ENCODE assay signal across 9 mouse cellular contexts in genomic region chr17:33952879-33953278, GRCm38 (mm10). TPM values are rescaled to one million over a fixed set of nuclear protein-coding genes. Genes with fewer than 3 reads are reported as not detected.
DNase-seq lines count a peak whose midpoint lies in the region; ATAC-seq and TF ChIP-seq lines count a peak whose summit lies in the region.
"Had no signal": no experiment of that assay in that cellular context is flagged by ENCODE, and none has a peak within 500 bp of the region (broad histone marks: within the 10 kb centered on the region; RNA-seq: fewer than 3 reads in every experiment).

No protein-coding gene starts in this region.

- TF ChIP-seq CTCF in G1E (IDR thresholded peaks at IDR 0.05; ENCODE audit: low read depth, low read length), result no peak
- no peak for TF ChIP-seq CTCF in liver, embryonic 14.5 days (IDR thresholded peaks at IDR 0.05; ENCODE audit: low read depth)

- WGBS in hindbrain, embryonic 11.5 days, result 84% methylated on average over 4 of the region's 4 CpGs
- 81% methylated on average over 4 of the region's 4 CpGs for WGBS in hindbrain, embryonic 16.5 days
- 84% methylated on average over 4 of the region's 4 CpGs for WGBS in forebrain, embryonic 12.5 days
- WGBS in liver, embryonic 14.5 days (ENCODE audit: insufficient replicate concordance), result 59% methylated on average over 4 of the region's 4 CpGs

- no peaks in the 10 kb centered on the region for H3K9me3 ChIP-seq in hindbrain, embryonic 11.5 days (ENCODE audit: control insufficient read depth, low read length)
- H3K9me3 ChIP-seq in hindbrain, embryonic 16.5 days (ENCODE audit: control insufficient read depth, low read length), result no peaks in the 10 kb centered on the region
- H3K9me3 ChIP-seq in G1E (replicated peaks), result no peaks in the 10 kb centered on the region
- H3K9me3 ChIP-seq in forebrain, embryonic 12.5 days, result no peaks in the 10 kb centered on the region
- H3K9me3 ChIP-seq in liver, embryonic 14.5 days (ENCODE audit: control insufficient read depth, low read length), result no peaks in the 10 kb centered on the region

- peaks cover 4% of the 10 kb centered on the region; the same call in 1 of the 2 replicates for H3K36me3 ChIP-seq in hindbrain, embryonic 11.5 days (ENCODE audit: control insufficient read depth, insufficient read depth, low read length)
- H3K36me3 ChIP-seq in hindbrain, embryonic 16.5 days (ENCODE audit: control insufficient read depth, insufficient read depth, low read length), result peaks cover 15% of the 10 kb centered on the region
- peaks cover 81% of the 10 kb centered on the region for H3K36me3 ChIP-seq in G1E (replicated peaks)
- H3K36me3 ChIP-seq in forebrain, embryonic 12.5 days (replicated peaks), result peaks cover 54% of the 10 kb centered on the region
- H3K36me3 ChIP-seq in liver, embryonic 14.5 days (replicated peaks; ENCODE audit: control insufficient read depth, insufficient read depth, low read depth), result peaks cover 29% of the 10 kb centered on the region

- no peak for ATAC-seq in hindbrain, embryonic 11.5 days (ENCODE audit: low FRiP score)
- no peak for ATAC-seq in hindbrain, embryonic 16.5 days
- no peak for ATAC-seq in G1E (ENCODE audit: extremely low read depth, insufficient number of reproducible peaks, low FRiP score, poor library complexity, severe bottlenecking)
- no peak for ATAC-seq in forebrain, embryonic 12.5 days (ENCODE audit: low FRiP score)
- ATAC-seq in liver, embryonic 14.5 days (ENCODE audit: insufficient read depth), result no peak

- no peak for TF ChIP-seq EP300 in liver, embryonic 14.5 days (IDR thresholded peaks at IDR 0.05; ENCODE audit: low read depth)

- H3K27ac ChIP-seq in hindbrain, embryonic 11.5 days (ENCODE audit: low read depth, low read length), result no peak overlapping the region
- no peak overlapping the region for H3K27ac ChIP-seq in hindbrain, embryonic 16.5 days (ENCODE audit: low read depth, low read length)
- H3K27ac ChIP-seq in forebrain, embryonic 12.5 days, result 0 out of 2 replicates have a peak overlapping the region, but pooled peaks have one; percentile 26
- peak overlapping the region; percentile 59 for H3K27ac ChIP-seq in liver, embryonic 14.5 days

- DNase-seq in hindbrain, embryonic 11.5 days (ENCODE audit: low spot score), result no peak
- no peak for DNase-seq in G1E (ENCODE audit: low spot score)
- DNase-seq in liver, embryonic 14.5 days (ENCODE audit: low read depth in 3 of 3, low spot score in 3 of 3), result no peak
- no peak for DNase-seq in layer of hippocampus, adult 9-10 months (ENCODE audit: low spot score)
- no peak for DNase-seq in embryo, embryonic 11 days
- DNase-seq in kidney, postnatal 10 days, result no peak
- DNase-seq: heart, postnatal 10 days had no signal

- peaks cover 19% of the 10 kb centered on the region for H3K4me1 ChIP-seq in hindbrain, embryonic 11.5 days (replicated peaks; ENCODE audit: control insufficient read depth, insufficient read depth, low read length)
- peaks cover 59% of the 10 kb centered on the region for H3K4me1 ChIP-seq in hindbrain, embryonic 16.5 days (ENCODE audit: control insufficient read depth, insufficient read depth, low read depth, low read length)
- peaks cover 70% of the 10 kb centered on the region for H3K4me1 ChIP-seq in G1E (ENCODE audit: insufficient read depth, low read depth, low read length)
- peaks cover 66% of the 10 kb centered on the region for H3K4me1 ChIP-seq in forebrain, embryonic 12.5 days
- H3K4me1 ChIP-seq in liver, embryonic 14.5 days (replicated peaks; ENCODE audit: control insufficient read depth in 2 of 2, insufficient read depth in 2 of 2, low read length in 1 of 2), result peaks cover 18 to 20% of the 10 kb centered on the region in 2 experiments

- no peaks in the 10 kb centered on the region for H3K27me3 ChIP-seq in hindbrain, embryonic 11.5 days (ENCODE audit: control insufficient read depth, insufficient read depth, low read length)
- H3K27me3 ChIP-seq in hindbrain, embryonic 16.5 days (replicated peaks; ENCODE audit: control insufficient read depth, insufficient read depth, low read length), result no peaks in the 10 kb centered on the region
- H3K27me3 ChIP-seq in G1E (ENCODE audit: insufficient read depth, low read length), result no peaks in the 10 kb centered on the region
- H3K27me3 ChIP-seq in forebrain, embryonic 12.5 days, result no peaks in the 10 kb centered on the region
- H3K27me3 ChIP-seq in liver, embryonic 14.5 days (ENCODE audit: control insufficient read depth, insufficient read depth, low read length), result no peaks in the 10 kb centered on the region

- 0 out of 2 replicates have a peak overlapping the region, but pooled peaks have one; percentile 7 for H3K4me2 ChIP-seq in hindbrain, embryonic 11.5 days (replicated peaks; ENCODE audit: low read depth, low read length)
- no peak overlapping the region for H3K4me2 ChIP-seq in hindbrain, embryonic 16.5 days (ENCODE audit: low read length)
- H3K4me2 ChIP-seq in forebrain, embryonic 12.5 days, result 0 out of 2 replicates have a peak overlapping the region, but pooled peaks have one; percentile 98
- H3K4me2 ChIP-seq in liver, embryonic 14.5 days (ENCODE audit: low read depth), result peak overlapping the region; percentile 89

- H3K4me3 ChIP-seq in hindbrain, embryonic 11.5 days (ENCODE audit: low read depth, low read length), result 0 out of 2 replicates have a peak overlapping the region, but pooled peaks have one; percentile 8
- no peak overlapping the region for H3K4me3 ChIP-seq in hindbrain, embryonic 16.5 days (ENCODE audit: low read length)
- H3K4me3 ChIP-seq in G1E (ENCODE audit: low read depth, low read length), result peak overlapping the region; percentile 93
- peak overlapping the region; percentile 11; the same call in 1 of the 2 replicates for H3K4me3 ChIP-seq in forebrain, embryonic 12.5 days (replicated peaks)
- H3K4me3 ChIP-seq in liver, embryonic 14.5 days (ENCODE audit: insufficient read depth in 1 of 2, low read depth in 2 of 2, low read length in 2 of 2), result peak overlapping the region; percentile 70 to 82; a peak in 3 of 4 replicates

- H3K9ac ChIP-seq in hindbrain, embryonic 11.5 days (ENCODE audit: low read depth, low read length), result no peak overlapping the region
- H3K9ac ChIP-seq in hindbrain, embryonic 16.5 days (ENCODE audit: low read depth, low read length), result no peak overlapping the region
- H3K9ac ChIP-seq in forebrain, embryonic 12.5 days, result peak overlapping the region; percentile 33
- H3K9ac ChIP-seq in liver, embryonic 14.5 days (replicated peaks), result peak overlapping the region; percentile 86

RNA-seq across cellular contexts. Expression of gene B3galt4, which starts 1.6 kb away (rescaled TPM):
- 4.8 and 5.3 TPM in 2 replicates for polyA plus RNA-seq in hindbrain, embryonic 11.5 days (2014; fragmentation: Nextera tagmentation; extraction: Ambion mirVana)
- polyA plus RNA-seq in hindbrain, embryonic 16.5 days (2015; fragmentation: Nextera tagmentation; extraction: Ambion mirVana), result 13.3 and 16.1 TPM in 2 replicates
- total RNA-seq in G1E (2014; fragmentation: Nextera tagmentation) (1.7 and 1.9 TPM in 2 replicates), G1E (2017) (3.0 and 3.6 TPM in 2 replicates)
- polyA plus RNA-seq in G1E (2012), result 10.9 and 13.5 TPM in 2 replicates
- 5.0 and 7.1 TPM in 2 replicates for polyA plus RNA-seq in forebrain, embryonic 12.5 days (2016; fragmentation: Nextera tagmentation; extraction: Ambion mirVana)
- polyA plus RNA-seq in liver, embryonic 14.5 days (2012; rRNA removed), result 1.1 and 1.3 TPM in 2 replicates
- polyA plus RNA-seq in liver, embryonic 14.5 days (2014; fragmentation: Nextera tagmentation; extraction: Ambion mirVana), result 1.1 and 1.8 TPM in 2 replicates

RNA-seq across cellular contexts. Expression of gene Vps52, which starts 2.7 kb away (rescaled TPM):
- 38.2 and 39.4 TPM in 2 replicates for polyA plus RNA-seq in hindbrain, embryonic 11.5 days (2014; fragmentation: Nextera tagmentation; extraction: Ambion mirVana)
- polyA plus RNA-seq in hindbrain, embryonic 16.5 days (2015; fragmentation: Nextera tagmentation; extraction: Ambion mirVana), result 75.4 and 80.7 TPM in 2 replicates
- total RNA-seq in G1E (2014; fragmentation: Nextera tagmentation), result 30.0 and 34.1 TPM in 2 replicates
- 18.5 and 19.8 TPM in 2 replicates for total RNA-seq in G1E (2017)
- 45.6 and 48.9 TPM in 2 replicates for polyA plus RNA-seq in G1E (2012)
- polyA plus RNA-seq in forebrain, embryonic 12.5 days (2016; fragmentation: Nextera tagmentation; extraction: Ambion mirVana), result 58.4 and 63.5 TPM in 2 replicates
- 17.4 and 18.7 TPM in 2 replicates for polyA plus RNA-seq in liver, embryonic 14.5 days (2012; rRNA removed)
- 15.2 and 18.4 TPM in 2 replicates for polyA plus RNA-seq in liver, embryonic 14.5 days (2014; fragmentation: Nextera tagmentation; extraction: Ambion mirVana)

RNA-seq across cellular contexts. Expression of gene Rps18, which starts 2.9 kb away (rescaled TPM):
- 1,221 and 1,241 TPM in 2 replicates for polyA plus RNA-seq in hindbrain, embryonic 11.5 days (2014; fragmentation: Nextera tagmentation; extraction: Ambion mirVana)
- polyA plus RNA-seq in hindbrain, embryonic 16.5 days (2015; fragmentation: Nextera tagmentation; extraction: Ambion mirVana), result 695 and 697 TPM in 2 replicates
- total RNA-seq in G1E (2014; fragmentation: Nextera tagmentation), result 2,195 and 2,298 TPM in 2 replicates
- 1,704 and 1,830 TPM in 2 replicates for total RNA-seq in G1E (2017)
- 739 and 1,633 TPM in 2 replicates for polyA plus RNA-seq in G1E (2012)
- 934 and 1,034 TPM in 2 replicates for polyA plus RNA-seq in forebrain, embryonic 12.5 days (2016; fragmentation: Nextera tagmentation; extraction: Ambion mirVana)
- 829 and 1,098 TPM in 2 replicates for polyA plus RNA-seq in liver, embryonic 14.5 days (2012; rRNA removed)
- polyA plus RNA-seq in liver, embryonic 14.5 days (2014; fragmentation: Nextera tagmentation; extraction: Ambion mirVana), result 1,411 and 1,430 TPM in 2 replicates

RNA-seq across cellular contexts. Expression of gene Wdr46, which starts 12.4 kb away (rescaled TPM):
- polyA plus RNA-seq in hindbrain, embryonic 11.5 days (2014; fragmentation: Nextera tagmentation; extraction: Ambion mirVana), result 26.8 and 29.4 TPM in 2 replicates
- 20.7 and 23.5 TPM in 2 replicates for polyA plus RNA-seq in hindbrain, embryonic 16.5 days (2015; fragmentation: Nextera tagmentation; extraction: Ambion mirVana)
- total RNA-seq in G1E (2014; fragmentation: Nextera tagmentation) (29.6 and 34.2 TPM in 2 replicates), G1E (2017) (30.7 and 31.1 TPM in 2 replicates)
- 72.2 and 83.2 TPM in 2 replicates for polyA plus RNA-seq in G1E (2012)
- 40.1 and 41.9 TPM in 2 replicates for polyA plus RNA-seq in forebrain, embryonic 12.5 days (2016; fragmentation: Nextera tagmentation; extraction: Ambion mirVana)
- 17.3 and 18.9 TPM in 2 replicates for polyA plus RNA-seq in liver, embryonic 14.5 days (2012; rRNA removed)
- 8.0 and 11.6 TPM in 2 replicates for polyA plus RNA-seq in liver, embryonic 14.5 days (2014; fragmentation: Nextera tagmentation; extraction: Ambion mirVana)

RNA-seq across cellular contexts. Expression of gene Pfdn6, which starts 12.7 kb away (rescaled TPM):
- polyA plus RNA-seq in hindbrain, embryonic 11.5 days (2014; fragmentation: Nextera tagmentation; extraction: Ambion mirVana), result 201 and 205 TPM in 2 replicates
- 183 and 189 TPM in 2 replicates for polyA plus RNA-seq in hindbrain, embryonic 16.5 days (2015; fragmentation: Nextera tagmentation; extraction: Ambion mirVana)
- total RNA-seq in G1E (2014; fragmentation: Nextera tagmentation) (63.5 and 75.3 TPM in 2 replicates), G1E (2017) (133 and 141 TPM in 2 replicates)
- polyA plus RNA-seq in G1E (2012), result 347 and 373 TPM in 2 replicates
- 198 and 201 TPM in 2 replicates for polyA plus RNA-seq in forebrain, embryonic 12.5 days (2016; fragmentation: Nextera tagmentation; extraction: Ambion mirVana)
- 36.8 and 62.4 TPM in 2 replicates for polyA plus RNA-seq in liver, embryonic 14.5 days (2012; rRNA removed)
- 103 TPM in 2 replicates for polyA plus RNA-seq in liver, embryonic 14.5 days (2014; fragmentation: Nextera tagmentation; extraction: Ambion mirVana)

Comparison
In these comparisons a context has a peak if more than half of its experiments do, and no peak if none do; other contexts are left out.
1. H3K27ac ChIP-seq: peak in forebrain, embryonic 12.5 days (single experiment) and liver, embryonic 14.5 days (single experiment); none in hindbrain, embryonic 11.5 days (single experiment) and hindbrain, embryonic 16.5 days (single experiment).
2. H3K9ac ChIP-seq: peak in forebrain, embryonic 12.5 days (single experiment) and liver, embryonic 14.5 days (single experiment); none in hindbrain, embryonic 11.5 days (single experiment) and hindbrain, embryonic 16.5 days (single experiment).